Mouse (Mus musculus) embryonic facial prominence, embryonic 13.5 days (tissue): Measurements from ENCODE around the gene Il1r1. TPM values are rescaled to one million over a fixed set of nuclear protein-coding genes. Genes with fewer than 3 reads are reported as not detected.
"Not testable (repeated sequence)": the region's sequence is repeated elsewhere in the genome, so short reads cannot be mapped to it uniquely, and the experiment has no call there.

Experiments used
- ATAC-seq: fragments of 200-750 bp; cut with Nextera tagmentation; 2 replicates; pipeline ENCODE4 v1.8.0; 2017; ENCODE audit warnings: low read depth; ENCODE audit not compliant: insufficient number of reproducible peaks, insufficient read depth, low FRiP score, low TSS enrichment
- H3K27ac ChIP-seq: fragments of 300-500 bp; sonication (generic); 2 replicates; pipeline ENCODE4 v1.5.1; 2015; ENCODE audit warnings: moderate library complexity, mild to moderate bottlenecking, inconsistent platforms
- H3K27me3 ChIP-seq: fragments of 300-500 bp; sonication (generic); 2 replicates; pipeline ENCODE4 v1.6.1; 2015; ENCODE audit warnings: mild to moderate bottlenecking, inconsistent platforms
- H3K36me3 ChIP-seq: fragments of 300-500 bp; sonication (generic); 2 replicates; pipeline ENCODE4 v1.6.1; 2015; ENCODE audit warnings: mild to moderate bottlenecking, inconsistent platforms
- H3K4me1 ChIP-seq: fragments of 300-500 bp; sonication (generic); 2 replicates; pipeline ENCODE4 v1.6.1; 2015; ENCODE audit warnings: inconsistent platforms
- H3K4me2 ChIP-seq: fragments of 300-500 bp; sonication (generic); 2 replicates; pipeline ENCODE4 v1.6.1; 2015; ENCODE audit warnings: moderate library complexity, mild to moderate bottlenecking, inconsistent platforms
- H3K4me3 ChIP-seq: fragments of 300-500 bp; sonication (generic); 2 replicates; pipeline ENCODE4 v1.5.1; 2015; ENCODE audit warnings: mild to moderate bottlenecking, inconsistent platforms
- H3K9ac ChIP-seq: fragments of 300-500 bp; sonication (generic); 2 replicates; pipeline ENCODE4 v1.6.1; 2015; ENCODE audit warnings: mild to moderate bottlenecking, inconsistent platforms
- H3K9me3 ChIP-seq: fragments of 300-500 bp; sonication (generic); 2 replicates; pipeline ENCODE4 v1.6.1; 2016; ENCODE audit warnings: inconsistent platforms
- WGBS: fragments of 180-500 bp; shearing (Covaris S2); methylation state at CpG from one replicate; pipeline ENCODE4 v1.1.7; 2015; ENCODE audit warnings: mixed read lengths; 5-methylcytosine and 5-hydroxymethylcytosine counted together
- polyA plus RNA-seq: library from polyadenylated mRNA; unstranded; fragments of >200 nt; fragmentation: Nextera tagmentation; extraction: Ambion mirVana; gene quantifications from 2 replicates; pipeline ENCODE4 v1.2.1, GENCODE M21; 2015

Gene Il1r1
- polyA plus RNA-seq, 1 experiment from 2014 or later, result 7.2 TPM

DNA sequence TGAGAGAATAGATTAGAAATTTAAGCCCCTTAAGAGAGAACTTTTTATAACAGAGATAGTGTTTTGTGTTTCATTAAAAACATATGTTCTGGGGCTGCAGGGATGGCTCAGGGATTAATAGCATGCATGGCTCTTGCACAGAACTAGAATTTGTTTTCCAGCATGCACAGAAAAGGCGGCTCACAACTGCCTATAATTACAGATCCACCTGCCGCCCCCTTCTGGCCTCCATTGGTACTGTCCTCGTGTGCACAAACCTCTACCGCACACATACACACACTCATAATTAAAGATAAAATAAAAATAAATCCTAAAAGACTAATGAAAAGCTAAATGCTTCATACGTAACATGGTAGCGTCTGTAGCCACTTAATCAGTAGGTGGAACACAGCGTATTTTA is 69.0 kb downstream of the Il1r1 start:
- Histone ChIP-seq H3K9me3 (no peaks in the 10 kb centered on the region), H3K4me1 (no peaks in the 10 kb centered on the region), H3K4me2 (no peak overlapping the region), H3K36me3 (no peaks in the 10 kb centered on the region), H3K4me3 (no peak overlapping the region), H3K27ac (no peak overlapping the region), H3K9ac (no peak overlapping the region), H3K27me3 (no peaks in the 10 kb centered on the region)
- ATAC-seq, result no peak
- 84% methylated on average over 7 of the region's 7 CpGs for WGBS

DNA sequence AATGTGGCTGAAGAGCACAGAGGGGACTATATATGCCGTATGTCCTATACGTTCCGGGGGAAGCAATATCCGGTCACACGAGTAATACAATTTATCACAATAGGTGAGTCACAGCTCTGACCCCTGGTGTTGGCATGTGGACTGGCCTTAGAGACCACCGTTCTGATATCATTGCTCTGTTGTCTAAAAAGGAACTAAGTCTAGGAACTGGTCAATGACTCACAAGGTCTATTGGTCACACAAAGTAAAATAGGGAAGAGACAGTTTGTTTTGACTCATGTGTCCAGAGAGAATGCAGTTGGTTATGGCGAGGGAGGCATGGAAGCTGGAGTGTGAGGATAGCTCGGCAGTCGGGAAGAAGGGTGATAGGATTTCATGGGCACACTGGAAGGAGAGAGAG is 69.9 kb downstream of the Il1r1 start:
- no peaks in the 10 kb centered on the region for H3K4me1 ChIP-seq
- H3K4me2 ChIP-seq, result no peak overlapping the region
- no peak overlapping the region for H3K4me3 ChIP-seq
- H3K9me3 ChIP-seq, result no peaks in the 10 kb centered on the region
- no peaks in the 10 kb centered on the region for H3K27me3 ChIP-seq
- no peaks in the 10 kb centered on the region for H3K36me3 ChIP-seq
- ATAC-seq, result no peak
- WGBS, result 84% methylated on average over 9 of the region's 9 CpGs
- H3K9ac ChIP-seq, result no peak overlapping the region
- no peak overlapping the region for H3K27ac ChIP-seq

DNA sequence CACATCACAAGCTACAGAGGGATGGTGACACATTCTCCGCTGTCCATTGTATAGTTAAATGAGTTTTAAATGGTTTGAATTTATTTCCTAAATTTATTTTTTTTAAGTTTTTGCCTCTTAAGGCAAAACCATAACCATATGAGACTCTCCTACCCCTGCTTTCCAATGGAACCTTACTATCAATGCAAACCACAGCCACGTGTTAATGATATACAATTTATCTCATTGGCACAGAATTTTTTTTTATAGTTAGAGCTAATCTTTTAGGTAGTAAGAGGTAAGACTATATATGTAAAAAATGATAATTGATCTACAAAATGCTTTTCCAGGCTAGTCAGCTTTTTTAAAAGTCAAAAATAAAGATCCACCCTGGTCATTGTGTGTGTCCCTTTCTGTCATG is 73.2 kb downstream of the Il1r1 start:
- no peaks in the 10 kb centered on the region for H3K36me3 ChIP-seq

DNA sequence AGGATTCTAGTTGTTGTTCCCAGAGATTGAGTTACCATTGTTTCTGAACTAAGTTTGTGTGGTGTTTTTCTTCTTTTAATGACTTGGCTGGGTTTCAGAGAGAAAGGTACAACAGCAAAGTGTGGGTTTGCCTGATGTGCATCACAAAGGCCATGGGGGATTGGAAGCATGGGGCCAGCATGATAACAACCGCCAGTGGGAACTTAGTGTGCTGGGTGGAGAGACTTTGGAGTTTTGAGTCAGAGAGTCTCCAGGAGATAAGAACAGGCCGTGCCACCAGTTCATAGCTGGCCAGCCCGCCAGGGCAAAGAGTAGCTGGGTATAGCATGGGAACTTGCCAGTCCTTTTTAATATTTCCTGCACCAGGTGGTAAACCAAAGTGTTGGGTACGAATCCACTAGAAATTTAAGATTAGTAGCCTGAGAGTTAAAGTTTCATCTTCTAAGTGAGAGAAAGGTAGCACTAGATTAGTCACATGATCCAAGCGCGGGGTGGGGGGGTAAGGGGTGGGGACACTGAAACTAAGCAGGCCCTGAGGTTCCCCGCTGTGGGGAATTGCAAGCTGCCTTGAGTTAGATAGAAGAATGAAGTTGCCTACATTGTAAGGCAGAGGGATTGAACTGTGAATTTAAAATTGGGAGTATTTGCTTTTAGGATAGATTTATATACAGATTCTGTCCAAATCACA is 78.4 kb downstream of the Il1r1 start:
- 68% methylated on average over 7 of the region's 7 CpGs for WGBS
- ATAC-seq, result no peak

More for the DNA sequence above, 73.2 kb downstream of the Il1r1 start:
- Histone ChIP-seq H3K27ac (no peak overlapping the region), H3K27me3 (no peaks in the 10 kb centered on the region), H3K9ac (no peak overlapping the region), H3K4me3 (no peak overlapping the region), H3K9me3 (no peaks in the 10 kb centered on the region), H3K4me1 (no peaks in the 10 kb centered on the region), H3K4me2 (no peak overlapping the region)
- 77% methylated on average over 2 of the region's 2 CpGs for WGBS
- ATAC-seq, result no peak

DNA sequence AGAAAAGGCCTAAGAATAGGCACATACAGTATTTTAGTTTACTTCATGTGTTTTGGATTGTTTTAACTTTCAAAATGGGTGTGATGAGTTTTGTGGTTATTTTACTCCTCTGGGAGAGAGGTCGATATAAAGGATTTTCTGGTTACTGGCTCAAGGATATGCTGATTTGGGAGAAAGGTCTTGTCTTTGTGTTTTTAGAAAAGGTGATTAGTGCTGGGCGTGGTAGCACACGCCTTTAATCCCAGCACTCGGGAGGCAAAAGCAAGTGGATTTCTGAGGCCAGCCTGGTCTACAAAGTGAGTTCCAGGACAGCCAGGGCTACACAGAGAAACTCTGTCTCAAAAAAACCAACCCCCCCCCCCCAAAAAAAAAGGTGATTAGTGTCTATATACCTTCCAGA is 79.4 kb downstream of the Il1r1 start:
- 56% methylated on average over 4 of the region's 4 CpGs for WGBS
- not testable (repeated sequence) for H3K9me3 ChIP-seq, ATAC-seq, H3K27ac ChIP-seq, H3K4me1 ChIP-seq, H3K4me3 ChIP-seq, H3K27me3 ChIP-seq, H3K4me2 ChIP-seq, H3K36me3 ChIP-seq, H3K9ac ChIP-seq

More for the DNA sequence above, 78.4 kb downstream of the Il1r1 start:
- Histone ChIP-seq H3K9me3 (no peaks in the 10 kb centered on the region), H3K4me1 (no peaks in the 10 kb centered on the region), H3K4me2 (no peak overlapping the region), H3K27me3 (no peaks in the 10 kb centered on the region), H3K27ac (no peak overlapping the region), H3K9ac (no peak overlapping the region), H3K4me3 (no peak overlapping the region), H3K36me3 (no peaks in the 10 kb centered on the region)

DNA sequence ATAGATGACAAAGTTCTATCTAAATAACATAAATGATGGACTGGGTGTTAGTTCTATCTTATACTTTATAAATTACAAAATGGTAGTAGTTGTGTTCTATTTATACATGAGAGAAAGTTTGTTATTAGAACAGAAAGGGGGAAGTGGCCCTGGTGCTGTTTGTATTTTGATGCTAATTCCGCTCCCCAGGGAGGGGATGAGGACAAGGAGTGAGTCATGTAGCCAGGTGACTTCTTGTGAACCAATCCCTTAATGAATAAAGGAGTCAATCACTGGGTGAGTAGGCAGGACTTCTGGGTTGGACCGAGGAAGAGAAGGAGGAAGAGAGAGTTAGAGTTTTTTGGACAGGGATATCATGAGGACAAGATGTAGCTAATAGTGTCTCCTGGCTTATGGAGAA is 81.2 kb downstream of the Il1r1 start:
- Histone ChIP-seq H3K4me1 (no peaks in the 10 kb centered on the region), H3K4me3 (no peak overlapping the region), H3K9ac (no peak overlapping the region), H3K27ac (no peak overlapping the region), H3K27me3 (no peaks in the 10 kb centered on the region), H3K4me2 (no peak overlapping the region), H3K9me3 (no peaks in the 10 kb centered on the region), H3K36me3 (no peaks in the 10 kb centered on the region)
- WGBS, result 85% methylated on average over 2 of the region's 2 CpGs
- no peak for ATAC-seq

DNA sequence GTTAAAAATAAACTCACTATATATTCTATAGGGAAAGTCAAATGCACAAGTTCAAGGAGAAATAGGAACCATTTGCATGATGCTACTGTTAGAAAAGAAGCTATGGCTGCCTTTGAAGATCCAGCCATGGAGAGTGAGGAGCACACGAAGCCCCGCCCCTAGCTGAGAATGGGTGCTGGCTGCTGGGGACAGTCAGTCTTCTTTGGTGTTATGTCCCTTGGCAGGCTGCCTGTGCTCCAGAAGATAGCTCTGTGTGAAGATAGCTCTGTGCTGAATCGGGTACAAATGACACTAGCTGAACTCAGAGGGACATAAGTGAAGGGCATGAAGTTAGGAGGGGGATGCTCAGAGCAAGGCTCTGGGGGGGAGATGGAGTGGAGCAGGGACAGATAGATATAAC is 86.2 kb downstream of the Il1r1 start:
- 84% methylated on average over 3 of the region's 3 CpGs for WGBS
- peaks cover 6% of the 10 kb centered on the region; the same call in 1 of the 2 replicates for H3K4me1 ChIP-seq

DNA sequence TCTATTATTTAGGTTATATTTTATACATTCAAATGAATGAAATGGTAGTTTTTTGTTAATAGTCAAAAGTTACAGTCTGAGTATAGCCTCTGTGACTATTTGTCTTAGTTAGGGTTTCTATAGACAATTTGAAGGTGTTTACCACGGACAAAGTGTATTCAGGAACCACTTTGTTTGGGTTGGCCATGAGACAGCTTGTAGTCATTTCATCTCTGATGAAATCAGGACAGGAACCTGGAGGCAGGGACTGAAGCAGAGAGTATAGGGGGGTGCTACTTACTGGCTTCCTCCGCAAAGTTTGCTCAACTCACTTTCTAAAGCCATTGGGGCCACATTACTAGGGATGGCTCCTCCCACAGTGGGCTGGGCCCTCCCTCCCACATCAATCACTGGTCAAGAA is 86.7 kb downstream of the Il1r1 start:
- 73% methylated on average over 2 of the region's 2 CpGs for WGBS

More for the DNA sequence above, 86.2 kb downstream of the Il1r1 start:
- no peak for ATAC-seq
- H3K36me3 ChIP-seq, result peaks cover 8% of the 10 kb centered on the region; the same call in 1 of the 2 replicates
- H3K9me3 ChIP-seq, result no peaks in the 10 kb centered on the region
- H3K9ac ChIP-seq, result no peak overlapping the region
- no peak overlapping the region for H3K4me3 ChIP-seq
- no peak overlapping the region for H3K4me2 ChIP-seq
- no peaks in the 10 kb centered on the region for H3K27me3 ChIP-seq
- no peak overlapping the region for H3K27ac ChIP-seq

DNA sequence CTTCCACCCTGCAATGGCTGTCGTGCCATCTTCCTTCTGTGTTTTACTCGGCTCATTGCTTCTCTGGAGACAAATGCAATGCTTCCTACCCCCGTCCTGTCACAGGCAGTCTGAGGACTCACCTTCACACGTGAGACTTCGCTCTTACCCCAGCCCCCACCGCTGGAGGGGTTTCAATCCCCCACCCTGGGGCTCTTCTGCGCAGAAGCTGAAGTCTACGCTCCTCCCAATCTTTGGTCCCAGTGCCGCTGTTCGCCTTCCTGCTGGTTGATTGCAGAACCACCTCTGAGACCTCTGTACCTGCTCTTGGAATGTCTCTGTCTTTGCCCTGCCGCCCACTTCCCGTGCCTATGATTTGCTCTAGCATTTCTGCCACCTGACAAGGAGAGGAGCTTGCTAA is 89.1 kb downstream of the Il1r1 start:
- peaks cover 6% of the 10 kb centered on the region; the same call in 1 of the 2 replicates for H3K4me1 ChIP-seq
- 71% methylated on average over 12 of the region's 12 CpGs for WGBS
- no peak for ATAC-seq
- H3K9ac ChIP-seq, result no peak overlapping the region
- no peaks in the 10 kb centered on the region for H3K27me3 ChIP-seq
- H3K4me3 ChIP-seq, result no peak overlapping the region
- H3K36me3 ChIP-seq, result peaks cover 8% of the 10 kb centered on the region; the same call in 1 of the 2 replicates
- no peaks in the 10 kb centered on the region for H3K9me3 ChIP-seq
- no peak overlapping the region for H3K4me2 ChIP-seq
- no peak overlapping the region for H3K27ac ChIP-seq

More for the DNA sequence above, 86.7 kb downstream of the Il1r1 start:
- Histone ChIP-seq H3K36me3 (peaks cover 8% of the 10 kb centered on the region; the same call in 1 of the 2 replicates), H3K9ac (no peak overlapping the region), H3K27ac (no peak overlapping the region), H3K4me1 (peaks cover 6% of the 10 kb centered on the region; the same call in 1 of the 2 replicates), H3K27me3 (no peaks in the 10 kb centered on the region), H3K4me3 (no peak overlapping the region), H3K4me2 (no peak overlapping the region), H3K9me3 (no peaks in the 10 kb centered on the region)
- no peak for ATAC-seq

DNA sequence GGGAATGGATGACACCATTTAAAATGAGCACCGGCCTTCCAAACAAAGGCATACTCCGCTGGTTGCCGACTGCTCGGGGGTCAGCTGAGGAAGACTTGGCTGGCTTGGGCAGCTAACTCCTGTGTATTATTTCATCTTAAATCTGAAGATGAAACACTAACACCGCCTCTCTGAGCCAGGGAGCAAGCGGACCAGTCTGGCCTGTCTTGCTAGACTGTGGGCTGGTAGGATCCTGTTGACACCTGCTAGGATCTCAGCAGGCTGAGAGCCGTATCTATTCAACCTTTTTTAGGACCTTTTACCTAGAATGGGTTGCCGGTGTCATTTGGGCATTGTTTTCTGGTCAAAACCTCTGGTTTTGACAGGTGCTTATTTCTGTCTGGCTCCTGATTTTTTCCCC is 92.8 kb downstream of the Il1r1 start:
- H3K27ac ChIP-seq, result no peak overlapping the region
- 82% methylated on average over 8 of the region's 8 CpGs for WGBS
- H3K9ac ChIP-seq, result no peak overlapping the region
- H3K4me2 ChIP-seq, result no peak overlapping the region
- H3K9me3 ChIP-seq, result no peaks in the 10 kb centered on the region
- H3K4me3 ChIP-seq, result no peak overlapping the region
- no peak for ATAC-seq
- H3K36me3 ChIP-seq, result peaks cover 8% of the 10 kb centered on the region; the same call in 1 of the 2 replicates
- no peaks in the 10 kb centered on the region for H3K27me3 ChIP-seq
- H3K4me1 ChIP-seq, result peaks cover 8% of the 10 kb centered on the region; the same call in 1 of the 2 replicates

DNA sequence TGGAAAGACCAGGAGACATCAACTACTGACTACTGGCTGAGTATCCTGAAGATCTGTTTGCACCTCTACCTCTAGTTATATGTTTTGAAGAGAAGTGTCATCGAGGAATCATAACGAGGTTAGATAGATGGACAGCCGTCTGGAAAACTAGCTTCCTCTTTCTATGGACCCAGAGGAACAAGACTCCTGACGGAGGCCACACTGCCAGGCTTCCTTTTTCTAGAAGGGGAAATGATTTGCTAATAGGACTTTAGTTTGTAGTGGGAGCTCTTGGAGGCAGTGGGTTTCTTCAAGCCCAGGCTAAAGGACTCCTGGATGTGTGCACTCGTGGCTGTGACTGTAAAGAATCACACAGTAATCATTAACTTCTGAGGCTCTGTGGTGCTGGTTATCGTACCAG is 96.9 kb downstream of the Il1r1 start:
- no peak for ATAC-seq
- Histone ChIP-seq H3K27ac (no peak overlapping the region), H3K27me3 (peaks cover 12% of the 10 kb centered on the region), H3K36me3 (no peaks in the 10 kb centered on the region), H3K4me3 (no peak overlapping the region), H3K4me1 (peaks cover 27% of the 10 kb centered on the region), H3K4me2 (no peak overlapping the region), H3K9ac (no peak overlapping the region), H3K9me3 (no peaks in the 10 kb centered on the region)
- 84% methylated on average over 6 of the region's 6 CpGs for WGBS

DNA sequence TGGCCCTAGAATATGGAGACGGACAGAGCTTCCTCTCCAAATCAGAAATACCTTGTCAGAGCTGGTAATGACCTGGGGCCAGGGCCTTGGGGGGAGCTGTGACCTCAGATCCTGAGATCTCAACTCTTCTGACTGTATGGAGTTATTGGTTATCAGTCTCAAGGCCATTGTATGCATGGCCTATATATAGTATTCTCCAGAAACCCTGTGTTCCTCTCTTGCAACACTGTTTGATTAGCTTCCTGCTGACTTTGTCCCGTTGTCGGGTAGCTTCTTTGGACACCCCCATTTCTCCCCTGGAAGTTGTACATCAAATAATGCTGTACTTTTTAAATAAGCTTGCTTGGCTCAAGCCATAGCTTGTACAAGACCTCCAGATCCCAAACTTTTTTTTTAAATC is 97.7 kb downstream of the Il1r1 start:
- H3K4me2 ChIP-seq, result no peak overlapping the region
- H3K27me3 ChIP-seq, result peaks cover 12% of the 10 kb centered on the region
- H3K4me1 ChIP-seq, result peaks cover 27% of the 10 kb centered on the region
- H3K27ac ChIP-seq, result no peak overlapping the region
- no peak overlapping the region for H3K9ac ChIP-seq
- H3K4me3 ChIP-seq, result no peak overlapping the region
- no peaks in the 10 kb centered on the region for H3K9me3 ChIP-seq
- no peaks in the 10 kb centered on the region for H3K36me3 ChIP-seq
- ATAC-seq, result no peak
- WGBS, result 95% methylated on average over 3 of the region's 3 CpGs
